Mouse (Mus musculus): Measurements from ENCODE around the gene Ffar1.
A peak's percentile ranks its signal among the peaks of the same experiment; 100 is the strongest.

The Ffar1 gene

GRCm38 (mm10) chr7:30861464-30861863, at the start of gene Ffar1:
Gene Ffar1 (minus strand): TSS chr7:30861564.
- DNase-seq (ENCODE audit: low spot score), result no peak

DNA sequence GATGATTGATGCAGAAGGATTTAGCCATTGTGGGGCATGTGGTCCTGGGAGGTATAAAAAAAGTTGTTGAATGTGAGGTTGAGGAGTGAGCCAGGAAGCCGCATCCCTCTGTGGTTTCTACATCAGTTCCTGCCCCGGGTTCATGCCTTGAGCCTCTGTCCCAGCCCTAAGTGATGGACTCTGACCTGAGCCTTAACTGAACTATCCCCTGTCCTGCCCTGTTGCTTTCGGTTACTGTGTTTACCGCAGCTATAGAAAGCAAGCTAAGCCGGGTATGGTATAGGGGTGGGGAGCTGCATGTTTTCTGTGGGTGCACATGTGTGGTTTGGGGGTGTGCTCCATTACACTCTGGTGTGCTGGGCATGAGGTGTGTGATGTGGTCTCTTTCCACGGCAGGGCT, 48.4 kb upstream of the Ffar1 start:
- DNase-seq (ENCODE audit: low spot score), result no peak

GRCm38 (mm10) chr7:30908992-30909431, 47.6 kb upstream of the Ffar1 start:
- no peak for DNase-seq (ENCODE audit: low spot score)

- no peak for DNase-seq (ENCODE audit: low spot score)
Measured at GRCm38 (mm10) chr7:30908277-30908991, 47.1 kb upstream of the Ffar1 start.

DNA sequence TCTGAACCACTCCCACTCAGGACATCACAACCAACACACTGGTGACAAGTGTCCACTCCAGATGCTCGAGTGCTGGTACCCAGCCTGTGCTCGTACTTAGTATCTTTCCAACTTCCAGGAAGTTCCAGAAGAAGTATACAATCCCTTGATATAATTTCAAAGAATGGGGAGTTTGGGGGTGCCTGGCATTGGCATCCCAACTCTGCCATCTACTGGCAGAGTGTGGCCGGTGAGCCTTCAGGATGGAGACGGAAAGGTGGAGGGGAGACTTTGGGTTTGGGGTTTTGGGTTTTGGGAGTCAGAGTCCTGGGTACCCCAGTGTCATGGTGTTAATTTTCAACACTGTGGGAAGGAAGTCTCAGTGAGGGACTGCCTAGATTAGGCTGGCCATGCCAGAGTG, 42.7 kb upstream of the Ffar1 start:
- no peak for DNase-seq (ENCODE audit: low spot score)

DNA sequence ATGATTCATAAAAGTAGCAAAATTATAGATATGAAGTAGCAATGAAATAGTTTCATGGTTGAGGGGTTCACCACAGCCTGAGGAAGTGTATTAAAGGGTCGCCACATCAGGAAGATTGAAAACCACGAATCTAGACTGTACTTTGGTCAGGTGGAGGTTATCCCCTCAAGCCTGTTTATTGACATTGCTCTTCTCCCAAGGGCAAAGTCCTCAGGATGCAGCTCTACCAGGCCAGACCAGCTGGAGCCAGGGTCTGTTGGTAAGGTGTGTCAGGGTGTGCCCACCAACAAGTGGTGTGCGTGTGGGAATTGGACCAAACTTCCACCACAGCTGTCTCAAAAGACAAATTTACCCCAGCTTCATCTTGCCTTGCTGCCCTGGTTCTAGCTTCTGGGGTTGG, 33.9 kb upstream of the Ffar1 start:
- DNase-seq (ENCODE audit: low spot score), result no peak

DNA sequence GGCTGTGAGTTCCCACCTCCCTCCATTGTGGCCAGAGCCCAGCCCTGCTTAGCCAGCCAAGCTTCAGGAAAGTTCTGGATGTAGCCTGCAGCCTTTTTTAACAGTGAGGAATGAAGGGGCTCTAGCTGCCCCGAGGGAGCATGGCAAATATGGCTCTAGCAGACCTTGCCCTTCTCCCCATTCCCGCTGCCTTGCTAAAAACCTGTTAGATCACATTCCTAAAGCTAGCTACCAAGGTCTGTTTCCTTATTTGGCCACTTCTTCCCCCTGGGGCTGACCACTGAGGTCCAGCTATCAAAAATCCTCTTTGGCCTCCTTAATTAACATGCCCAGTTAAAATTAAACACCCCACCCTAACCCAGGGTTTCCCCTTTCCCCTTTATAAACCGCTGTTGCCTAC, 31.2 kb upstream of the Ffar1 start:
- no peak for DNase-seq (ENCODE audit: low spot score)

- no peak for DNase-seq (ENCODE audit: low spot score)
Measured at GRCm38 (mm10) chr7:30891746-30892145, 30.4 kb upstream of the Ffar1 start.

- no peak for DNase-seq (ENCODE audit: low spot score)
Measured at GRCm38 (mm10) chr7:30890681-30891080, 29.3 kb upstream of the Ffar1 start.

DNA sequence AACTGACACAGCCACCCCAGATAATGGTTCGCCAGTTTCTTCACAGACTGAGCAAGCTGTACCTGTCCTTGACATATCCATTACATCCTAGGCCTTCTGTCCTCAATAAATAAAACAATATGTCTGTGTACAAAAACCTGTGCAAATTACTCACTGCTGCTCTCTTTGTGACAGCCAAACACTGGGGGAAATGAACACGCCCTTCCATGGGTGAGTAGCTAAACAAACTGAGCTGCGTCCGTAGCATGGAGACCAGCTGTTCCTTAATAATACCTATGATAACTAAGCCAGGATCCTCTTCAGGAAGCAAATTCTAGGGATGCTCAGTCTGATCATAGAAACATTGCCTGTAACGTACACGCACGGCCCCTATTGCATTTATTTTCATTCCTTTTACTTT, 27.4 kb upstream of the Ffar1 start:
- DNase-seq (ENCODE audit: low spot score), result no peak

GRCm38 (mm10) chr7:30887568-30888188, 26.3 kb upstream of the Ffar1 start:
- no peak for DNase-seq (ENCODE audit: low spot score)

DNA sequence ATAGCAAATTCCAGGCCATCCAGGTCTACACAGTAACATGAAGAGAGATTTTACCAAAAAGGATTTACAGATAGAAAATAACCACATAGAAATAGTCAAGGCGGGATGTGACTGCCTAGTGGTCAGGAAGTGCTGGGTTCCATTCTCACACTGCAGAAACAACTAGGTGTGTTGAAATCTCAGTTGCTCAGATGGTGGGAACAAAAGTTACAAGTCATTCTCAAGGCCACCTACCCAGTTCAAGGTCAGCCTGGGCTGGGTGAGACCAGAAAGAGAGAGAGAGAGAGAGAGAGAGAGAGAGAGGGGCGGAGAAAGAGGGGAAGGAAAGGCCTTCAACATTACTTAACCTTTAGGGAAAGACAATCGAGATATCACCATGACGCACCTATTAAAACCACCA, 25.5 kb upstream of the Ffar1 start:
- no peak for DNase-seq (ENCODE audit: low spot score)

DNA sequence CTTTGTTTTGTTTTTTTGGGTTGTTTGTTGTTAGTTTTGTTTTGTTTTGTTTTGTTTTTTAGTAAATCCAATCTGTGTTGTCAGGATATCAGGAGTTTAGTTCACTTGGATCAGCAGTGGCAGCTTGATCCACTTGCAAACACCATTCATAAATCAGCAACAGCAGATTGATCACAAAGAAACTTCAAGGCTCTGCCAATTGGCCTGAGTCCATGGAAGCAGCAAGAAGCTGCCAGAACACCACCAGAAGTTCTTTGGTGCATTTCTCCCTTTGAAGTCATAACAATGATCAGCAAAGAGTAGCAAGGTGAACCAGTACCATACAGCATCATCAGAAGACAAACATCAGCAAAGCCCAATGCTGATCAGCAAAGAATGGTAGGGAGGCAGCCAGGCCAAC, 22.7 kb upstream of the Ffar1 start:
- DNase-seq (ENCODE audit: low spot score), result no peak

DNA sequence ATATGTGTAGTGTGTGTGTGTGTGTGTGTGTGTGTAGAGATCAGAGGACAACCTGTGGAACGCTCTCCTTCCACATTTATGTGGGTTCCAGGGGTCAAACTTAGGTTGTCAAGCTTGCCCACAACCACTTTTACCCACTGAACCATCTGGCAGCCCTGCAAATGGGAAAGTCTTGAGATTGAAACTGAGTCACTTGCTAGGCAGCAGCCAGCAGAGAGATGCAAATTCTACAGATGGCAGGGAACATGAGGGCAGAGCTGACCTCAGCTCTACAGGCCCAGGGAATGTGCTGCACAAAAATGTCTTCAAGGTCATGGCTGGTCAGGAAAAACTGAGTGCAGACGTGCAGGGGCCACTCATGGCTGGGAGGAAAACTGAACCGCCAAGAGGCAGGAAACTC, 20.0 kb upstream of the Ffar1 start:
- DNase-seq (ENCODE audit: low spot score), result no peak

GRCm38 (mm10) chr7:30880176-30880575, 18.8 kb upstream of the Ffar1 start, which contains the start of gene Cd22:
Gene Cd22 (minus strand): TSS chr7:30880342.
- no peak for DNase-seq (ENCODE audit: low spot score)

DNA sequence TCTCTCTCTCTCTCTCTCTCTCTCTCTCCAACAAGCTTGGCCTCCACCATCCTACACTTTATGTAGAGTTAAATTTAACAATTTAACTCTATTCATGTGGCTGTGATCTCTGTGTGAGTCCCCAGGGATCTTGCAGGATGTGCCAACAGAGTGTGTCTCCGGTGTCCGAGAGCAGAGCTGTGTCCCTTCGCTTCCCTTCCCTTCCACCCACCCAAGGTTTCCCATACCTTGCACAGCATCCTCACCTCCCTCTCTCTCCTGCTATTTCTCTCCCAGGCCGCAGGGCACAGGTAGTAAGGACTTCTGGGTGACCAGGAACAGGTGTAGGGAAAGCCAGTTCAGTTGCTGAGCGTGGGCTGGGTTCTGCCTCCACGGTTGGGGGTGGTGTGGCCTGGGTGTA, 17.6 kb upstream of the Ffar1 start:
- DNase-seq (ENCODE audit: low spot score), result no peak

DNA sequence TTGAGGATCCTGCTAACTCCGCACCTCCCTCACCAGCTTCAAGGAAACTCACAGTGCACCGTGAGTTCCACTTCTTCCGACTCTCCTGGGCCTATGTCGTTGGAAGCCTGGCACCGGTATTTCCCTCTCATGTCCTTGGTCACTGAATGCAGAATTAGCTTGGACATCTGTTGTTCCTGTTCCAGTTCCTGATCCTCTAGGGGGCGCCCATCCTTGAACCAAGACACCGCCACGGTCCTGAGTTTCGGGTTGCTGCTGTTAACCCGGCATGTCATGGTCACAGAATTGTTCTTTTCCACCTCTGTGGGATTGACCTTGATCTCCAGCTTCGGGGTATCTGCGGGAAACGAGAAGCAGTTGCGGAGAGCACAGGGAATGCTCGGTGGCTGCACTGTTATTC, 11.7 kb upstream of the Ffar1 start:
- peak; percentile 42 for DNase-seq (ENCODE audit: low spot score)

- DNase-seq (ENCODE audit: low spot score), result no peak
Measured at GRCm38 (mm10) chr7:30863386-30863785, 2.0 kb upstream of the Ffar1 start.

DNA sequence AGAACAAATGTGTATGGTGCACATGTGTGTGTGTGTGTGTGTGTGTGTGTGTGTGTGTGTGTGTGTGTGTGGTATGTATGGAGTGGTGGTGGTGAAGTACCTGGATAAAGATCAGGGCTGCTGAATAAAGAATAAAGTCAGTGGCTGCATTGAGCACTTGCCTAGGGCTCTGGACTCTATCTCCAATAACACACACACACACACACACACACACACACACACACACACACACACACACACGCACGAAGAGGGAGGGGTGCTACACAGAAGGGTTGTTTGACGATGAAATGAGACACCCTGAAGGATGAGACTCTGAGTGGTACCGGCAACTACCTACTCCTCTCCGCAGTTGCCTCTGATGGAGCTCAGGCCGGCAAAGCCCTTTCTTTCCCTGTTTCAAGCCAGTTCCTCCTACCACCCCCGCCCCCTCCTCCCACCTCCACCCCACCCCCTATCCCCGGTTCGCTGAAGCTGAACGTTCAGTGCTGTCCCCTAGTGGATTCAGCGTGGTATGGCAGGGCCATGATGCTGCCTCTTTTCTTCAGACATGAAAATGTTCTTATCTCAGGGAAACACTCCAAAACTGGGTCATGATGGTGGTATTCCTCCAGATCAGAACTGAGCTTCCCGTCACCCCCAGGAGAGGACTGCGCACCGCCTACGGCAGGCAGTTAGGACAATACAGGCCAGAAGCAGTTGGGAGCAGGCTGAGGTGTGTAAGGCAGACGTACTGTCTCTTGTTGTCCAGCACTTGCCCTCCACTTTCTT, 1.5 kb downstream of the Ffar1 start:
- no peak for DNase-seq (ENCODE audit: low spot score)

DNA sequence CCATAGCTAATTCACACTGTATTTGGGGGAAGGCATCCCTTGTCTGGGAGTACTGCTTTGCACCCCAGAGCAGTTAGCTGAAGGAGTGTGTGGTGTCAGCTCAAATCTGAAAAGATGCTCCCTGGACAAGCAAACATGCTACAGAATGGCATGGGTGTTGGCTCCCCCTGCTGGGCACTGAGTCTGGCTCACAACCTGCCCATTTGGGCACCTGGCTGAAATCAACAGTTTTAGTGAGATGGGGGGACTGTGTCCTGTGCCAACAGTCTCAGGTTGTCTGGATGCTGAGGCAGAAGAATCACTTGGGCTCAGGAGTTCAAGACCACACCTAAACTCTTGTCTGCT, 2.1 kb downstream of the Ffar1 start:
- no peak for DNase-seq (ENCODE audit: low spot score)

DNA sequence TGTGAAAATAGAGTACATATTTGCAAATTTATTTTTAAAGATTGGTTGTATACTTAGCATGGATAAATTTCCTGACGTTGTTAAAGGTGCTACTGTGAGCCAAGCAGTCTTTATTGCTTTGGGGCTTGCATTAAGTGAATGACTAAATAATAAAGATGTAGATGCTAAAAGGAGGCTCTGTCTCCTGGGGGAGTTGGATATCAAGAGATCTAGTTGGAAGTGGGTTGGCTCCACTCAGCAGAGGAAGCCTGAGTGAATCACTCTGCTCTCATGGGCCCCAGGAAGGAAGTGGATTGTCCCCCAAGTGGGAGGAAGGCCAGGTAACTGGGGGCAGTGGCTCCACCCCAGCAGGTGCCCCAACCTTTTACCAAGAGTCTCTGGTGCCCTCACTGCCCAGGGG, 3.6 kb downstream of the Ffar1 start:
- DNase-seq (ENCODE audit: low spot score), result no peak

DNA sequence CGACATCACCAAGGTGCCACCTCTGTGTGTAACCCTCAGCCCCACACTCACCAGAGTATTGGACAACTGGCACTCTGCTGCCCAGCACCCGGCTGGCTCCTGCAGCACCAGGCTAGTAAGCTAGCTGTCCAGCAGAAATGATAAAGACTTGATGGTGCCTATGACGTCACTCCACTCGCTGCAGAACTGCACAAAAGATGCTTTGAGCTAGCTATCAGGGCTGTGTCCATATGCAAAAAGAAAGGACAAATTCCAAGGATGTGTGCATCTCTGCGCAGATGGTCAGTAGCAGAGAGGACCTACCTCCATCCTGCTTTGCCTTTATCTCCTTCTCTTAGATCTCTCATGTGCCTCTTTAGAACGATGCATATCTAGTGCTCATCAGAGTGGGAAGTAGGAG, 5.3 kb downstream of the Ffar1 start, which contains the start of gene Ffar3:
TSS of gene Ffar3 (minus strand) at position 101 of the 400 bp plus-strand sequence.
- no peak for DNase-seq (ENCODE audit: low spot score)

DNA sequence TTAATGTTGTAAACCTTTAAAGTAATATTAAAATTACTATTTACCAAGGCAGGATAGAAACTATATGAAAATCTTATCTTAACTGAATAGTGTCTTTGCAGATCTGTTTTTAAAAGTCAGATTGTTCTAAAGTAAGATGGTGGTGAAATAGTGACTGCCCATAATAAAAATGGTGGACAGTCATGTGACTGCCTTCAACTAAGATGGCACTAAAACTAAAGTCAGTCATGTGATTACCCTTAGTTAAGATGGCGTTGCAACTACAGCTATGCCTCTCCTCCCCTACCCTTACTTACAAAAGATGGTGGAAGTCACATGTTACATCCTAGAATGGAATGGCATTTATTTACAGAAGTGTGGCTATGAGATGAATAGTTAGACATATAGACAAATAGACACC, 9.9 kb downstream of the Ffar1 start:
- DNase-seq (ENCODE audit: low spot score), result no peak
